8 mouse cellular contexts compared by ENCODE assay signal in the genomic region with DNA sequence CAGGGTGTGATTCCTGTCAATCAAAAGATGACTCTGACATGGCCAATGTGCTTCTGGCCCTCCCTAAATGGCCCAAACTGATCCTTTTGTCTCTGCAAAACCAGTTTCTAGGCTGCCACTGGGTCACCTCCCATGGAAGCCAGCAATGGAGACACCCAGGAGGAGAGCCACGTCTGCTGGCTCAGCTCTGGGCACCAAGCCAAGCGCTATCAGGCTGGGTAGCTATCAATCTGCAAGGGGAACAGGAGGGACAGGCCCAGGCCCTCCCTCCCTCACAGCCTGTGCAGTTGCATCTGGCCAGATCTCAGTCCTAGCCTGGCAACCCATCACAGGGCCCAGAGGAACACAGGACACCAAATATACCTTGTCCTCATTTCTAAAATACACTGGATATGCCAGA. TPM values are rescaled to one million over a fixed set of nuclear protein-coding genes. Genes with fewer than 3 reads are reported as not detected.
DNase-seq lines count a peak whose midpoint lies in the region; ATAC-seq lines count a peak whose summit lies in the region.
"Had no signal": no experiment of that assay in that cellular context is flagged by ENCODE, and none has a peak within 500 bp of the region (broad histone marks: within the 10 kb centered on the region; RNA-seq: fewer than 3 reads in every experiment).

No protein-coding gene starts in this region.

- H3K4me2 ChIP-seq in neural tube, embryonic 14.5 days (ENCODE audit: low read depth, low read length), result peak overlapping the region; percentile 16; the same call in 1 of the 2 replicates
- H3K4me2 ChIP-seq: embryonic facial prominence, embryonic 12.5 days had no signal

- no peak overlapping the region for H3K9ac ChIP-seq in neural tube, embryonic 14.5 days (replicated peaks; ENCODE audit: low read depth, low read length)
- H3K9ac ChIP-seq: embryonic facial prominence, embryonic 12.5 days had no signal

- H3K4me1 ChIP-seq in neural tube, embryonic 14.5 days (ENCODE audit: control insufficient read depth, insufficient read depth, low read length), result peaks cover 44% of the 10 kb centered on the region

- peak overlapping the region; percentile 45; the same call in 1 of the 2 replicates for H3K27ac ChIP-seq in neural tube, embryonic 14.5 days (ENCODE audit: low read depth, low read length)
- H3K27ac ChIP-seq: embryonic facial prominence, embryonic 12.5 days had no signal

- no peaks in the 10 kb centered on the region for H3K27me3 ChIP-seq in neural tube, embryonic 14.5 days (ENCODE audit: control insufficient read depth, insufficient read depth, low read length)
- H3K27me3 ChIP-seq: embryonic facial prominence, embryonic 12.5 days had no signal

- ATAC-seq in neural tube, embryonic 14.5 days (ENCODE audit: low read depth), result peak; percentile 63; the same call in 1 of the 2 replicates

- H3K4me3 ChIP-seq in neural tube, embryonic 14.5 days (ENCODE audit: low read depth, low read length), result no peak overlapping the region
- H3K4me3 ChIP-seq: embryonic facial prominence, embryonic 12.5 days had no signal

- 14% methylated on average over 2 of the region's 2 CpGs for WGBS in neural tube, embryonic 14.5 days

- H3K9me3 ChIP-seq in neural tube, embryonic 14.5 days (ENCODE audit: control insufficient read depth, low read length), result no peaks in the 10 kb centered on the region
- H3K9me3 ChIP-seq: embryonic facial prominence, embryonic 12.5 days had no signal

- no peaks in the 10 kb centered on the region for H3K36me3 ChIP-seq in neural tube, embryonic 14.5 days (ENCODE audit: control insufficient read depth, insufficient read depth, low read length)
- H3K36me3 ChIP-seq: embryonic facial prominence, embryonic 12.5 days had no signal

- peak; percentile 77 for DNase-seq in ovary, postnatal 36 days (ENCODE audit: low spot score)
- DNase-seq in ovary, postnatal 10 days (ENCODE audit: low spot score), result no peak
- peak; percentile 75 for DNase-seq in c-Kit-positive CD71-positive TER-119-negative erythroid progenitor cells, embryonic 14.5 days (ENCODE audit: low read depth)
- peak; percentile 51 for DNase-seq in heart, adult 8-10 months (ENCODE audit: low spot score)
- peak; percentile 66 for DNase-seq in kidney, postnatal 14 days
- DNase-seq in embryo, embryonic 9.5 days (ENCODE audit: extremely low spot score), result no peak

RNA-seq across cellular contexts. Expression of a gene that starts 4.8 kb away (rescaled TPM):
- 10 to 100 TPM; 42.8 to 61.1 (median 50.7) TPM for total RNA-seq in heart, adult 8-10 months (2022)
- 21.9 and 25.2 TPM in 2 replicates for polyA plus RNA-seq in neural tube, embryonic 14.5 days (2014; fragmentation: Nextera tagmentation; extraction: Ambion mirVana)

Comparison
In these comparisons a context has a peak if more than half of its experiments do, and no peak if none do; other contexts are left out.
1. DNase-seq: peak in ovary, postnatal 36 days (single experiment), c-Kit-positive CD71-positive TER-119-negative erythroid progenitor cells, embryonic 14.5 days (single experiment), heart, adult 8-10 months (single experiment) and kidney, postnatal 14 days (single experiment); none in ovary, postnatal 10 days (single experiment) and embryo, embryonic 9.5 days (single experiment).